Mouse (Mus musculus) liver, embryonic 14.5 days (tissue): Measurements from ENCODE around the gene Trub1. TPM values are rescaled to one million over a fixed set of nuclear protein-coding genes. Genes with fewer than 3 reads are reported as not detected.

ENCODE experiments used
- ATAC-seq: fragments of 200-750 bp; cut with Nextera tagmentation; 2 replicates; pipeline ENCODE4 v1.8.0; 2017; ENCODE audit warnings: moderate number of reproducible peaks, mild to moderate bottlenecking, moderate library complexity; ENCODE audit not compliant: insufficient read depth
- DNase-seq, 3 experiments: peaks; one replicate each; pipeline ENCODE4 v3.0.0-alpha.2; 2012 to 2013; ENCODE audit warnings: low read depth in 3 of 3, low spot score in 3 of 3
- H3K27ac ChIP-seq: fragments of 300-500 bp; sonication (generic); 2 replicates; pipeline ENCODE4 v1.5.1; 2014; ENCODE audit warnings: moderate library complexity, mild to moderate bottlenecking, control low read depth, inconsistent platforms
- H3K27me3 ChIP-seq: fragments of 300-500 bp; sonication (generic); 2 replicates; pipeline ENCODE4 v1.6.1; 2014; ENCODE audit warnings: mild to moderate bottlenecking, low read length, moderate library complexity; ENCODE audit not compliant: control insufficient read depth, insufficient read depth
- H3K36me3 ChIP-seq: fragments of 300-500 bp; sonication (generic); replicated peaks from 2 replicates; pipeline ENCODE4 v1.6.1; 2014; ENCODE audit warnings: low read depth; ENCODE audit not compliant: control insufficient read depth, insufficient read depth
- H3K4me1 ChIP-seq, 2 experiments: fragments of 200-500 bp in 1 of 2; fragments of 300-500 bp in 1 of 2; sonication (generic) in 1 of 2; replicated peaks; 2 replicates each; pipeline ENCODE4 v1.6.1; 2012 to 2014; ENCODE audit warnings: antibody characterized with exemption in 1 of 2, inconsistent platforms in 1 of 2, low read length in 1 of 2; ENCODE audit not compliant: control insufficient read depth in 2 of 2, insufficient read depth in 2 of 2
- H3K4me2 ChIP-seq: fragments of 300-500 bp; sonication (generic); 2 replicates; pipeline ENCODE4 v1.6.1; 2014; ENCODE audit warnings: low read depth, mild to moderate bottlenecking, control low read depth, moderate library complexity
- H3K4me3 ChIP-seq, 2 experiments: fragments of 200-500 bp in 1 of 2; fragments of 300-500 bp in 1 of 2; sonication (generic) in 1 of 2; 2 replicates each; pipeline ENCODE4 v1.5.1; 2012 to 2014; ENCODE audit warnings: low read depth in 2 of 2, low read length in 2 of 2, mild to moderate bottlenecking in 2 of 2, control low read depth in 1 of 2, inconsistent platforms in 1 of 2, moderate library complexity in 1 of 2; ENCODE audit not compliant: insufficient read depth in 1 of 2
- H3K9ac ChIP-seq: fragments of 300-500 bp; sonication (generic); replicated peaks from 2 replicates; pipeline ENCODE4 v1.6.1; 2014; ENCODE audit warnings: mild to moderate bottlenecking, control low read depth, moderate library complexity
- H3K9me3 ChIP-seq: fragments of 300-500 bp; sonication (generic); 2 replicates; pipeline ENCODE4 v1.6.1; 2016; ENCODE audit warnings: low read length, mixed read lengths; ENCODE audit not compliant: control insufficient read depth
- CTCF ChIP-seq: IDR thresholded peaks from 2 replicates; pipeline ENCODE4 v1.5.1; 2016; ENCODE audit warnings: antibody characterized with exemption, low read depth, control low read depth
- EP300 ChIP-seq: IDR thresholded peaks from 2 replicates; pipeline ENCODE4 v1.6.1; 2016; ENCODE audit warnings: antibody characterized with exemption, low read depth
- WGBS: fragments of 180-500 bp; shearing (Covaris S2); extraction: QIAGEN DNeasy Blood & Tissue Kit; methylation state at CpG from one replicate; pipeline ENCODE4 v1.1.7; 2014; ENCODE audit not compliant: insufficient replicate concordance; 5-methylcytosine and 5-hydroxymethylcytosine counted together
- polyA plus RNA-seq, 2 experiments: library from polyadenylated mRNA; depleted of rRNA in 1 of 2; stranded (reverse) in 1 of 2; unstranded in 1 of 2; fragments of >200 nt; fragmentation: Nextera tagmentation in 1 of 2; extraction: Ambion mirVana in 1 of 2; gene quantifications; 2 replicates each; pipeline versions ENCODE4 v1.2.1 to v1.2.3; 2012 to 2014

Trub1 gene
- polyA plus RNA-seq (2012; rRNA removed), result 4.2 and 6.7 TPM in 2 replicates
- 7.8 and 8.1 TPM in 2 replicates for polyA plus RNA-seq (2014; fragmentation: Nextera tagmentation; extraction: Ambion mirVana)

DNA sequence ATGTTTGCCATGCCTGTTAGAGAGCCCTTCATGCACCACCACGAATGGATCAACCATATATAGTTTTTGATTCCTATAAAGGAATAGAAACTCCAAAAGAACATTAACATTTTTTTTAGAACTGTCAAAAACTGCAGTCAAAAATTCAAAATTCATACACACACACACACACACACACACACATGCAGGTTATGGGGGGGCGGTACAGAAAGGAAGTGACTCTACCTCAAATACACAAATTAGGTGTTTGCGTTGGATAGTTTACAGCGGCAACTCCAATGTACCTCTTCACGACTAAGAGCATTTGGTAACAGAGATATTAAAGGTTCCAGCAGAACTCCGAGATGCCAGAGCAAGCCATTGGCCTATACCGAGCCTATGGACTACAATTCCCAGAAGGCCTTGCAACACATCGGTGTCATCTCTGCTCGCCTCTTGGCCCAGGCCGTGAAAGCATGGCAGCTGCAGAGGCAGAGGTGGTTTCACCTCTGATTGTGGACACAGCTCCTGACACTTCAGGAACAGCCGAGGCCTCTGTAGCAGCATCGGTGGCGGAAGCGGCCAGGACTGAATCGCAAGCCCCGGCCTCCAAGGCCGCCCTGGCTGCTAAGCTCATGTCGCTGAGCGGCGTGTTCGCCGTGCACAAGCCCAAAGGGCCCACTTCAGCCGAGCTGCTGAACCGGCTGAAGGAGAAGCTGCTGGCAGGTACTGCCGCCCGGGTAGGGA, at the start of gene Trub1:
Gene Trub1 (plus strand): TSS at position 421 of the 726 bp plus-strand sequence.
- TF ChIP-seq EP300, result no peak
- no peak for TF ChIP-seq CTCF
- Histone ChIP-seq H3K4me3 (peak within 1 kb of the TSS; percentile 66 to 99), H3K27ac (no peak within 1 kb of the TSS), H3K4me1 (peaks cover 0 to 6% of the 10 kb centered on the region in 2 experiments; a peak in 1 of 4 replicates), H3K9ac (peak within 1 kb of the TSS; percentile 47), H3K4me2 (peak within 1 kb of the TSS; percentile 75), H3K36me3 (no peaks in the 10 kb centered on the region), H3K9me3 (no peaks in the 10 kb centered on the region), H3K27me3 (no peaks in the 10 kb centered on the region)
- ATAC-seq (peak; percentile 95), DNase-seq (peak; percentile 62 to 63 (median 62))
- WGBS, result 4% methylated on average over 26 of the region's 26 CpGs

DNA sequence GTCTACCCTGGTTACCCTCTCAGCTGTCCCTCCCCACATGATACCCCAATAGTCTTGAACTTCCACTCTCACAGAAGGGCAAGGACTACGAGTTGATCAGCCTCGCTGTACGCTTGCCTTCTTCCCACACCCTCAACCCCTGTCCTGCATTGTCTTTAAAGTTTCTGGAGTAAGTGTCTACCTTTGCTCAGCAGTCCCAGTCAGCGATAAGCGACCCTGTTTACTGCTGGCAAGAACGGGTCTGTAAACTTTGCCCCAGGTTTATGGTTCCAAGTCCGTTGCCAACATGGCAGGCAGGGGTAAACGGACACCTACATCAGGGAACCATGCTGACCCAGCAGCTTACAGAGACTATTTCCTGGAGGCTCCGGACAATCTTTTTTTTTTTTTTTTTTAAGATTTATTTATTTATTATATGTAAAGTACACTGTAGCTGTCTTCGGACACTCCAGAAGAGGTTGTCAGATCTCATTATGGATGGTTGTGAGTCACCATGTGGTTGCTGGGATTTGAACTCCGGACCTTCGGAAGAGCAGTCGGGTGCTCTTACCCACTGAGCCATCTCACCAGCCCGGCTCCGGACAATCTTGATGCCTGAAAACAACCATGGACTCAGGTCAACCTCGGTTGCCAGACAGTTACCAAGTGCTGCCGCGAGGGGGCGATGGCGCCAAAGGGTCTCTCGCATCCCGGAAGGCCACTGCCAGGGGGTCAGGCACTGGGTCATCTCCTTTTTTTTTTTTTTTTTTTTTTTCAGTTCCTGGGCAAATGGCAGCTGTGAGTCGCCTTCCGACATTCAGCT, 48.8 kb upstream of the Trub1 start:
- 13% methylated on average over 24 of the region's 24 CpGs for WGBS
- H3K36me3 ChIP-seq, result no peaks in the 10 kb centered on the region
- ATAC-seq (peak; percentile 68), DNase-seq (peak in 1 of 3 experiments; percentile 50)
- no peak overlapping the region for H3K27ac ChIP-seq
- H3K4me1 ChIP-seq, result peaks cover 0 to 10% of the 10 kb centered on the region in 2 experiments; a peak in 2 of 4 replicates
- no peak overlapping the region for H3K9ac ChIP-seq
- TF ChIP-seq EP300, result no peak
- TF ChIP-seq CTCF, result peak; percentile 88
- no peaks in the 10 kb centered on the region for H3K9me3 ChIP-seq
- no peaks in the 10 kb centered on the region for H3K27me3 ChIP-seq
- peak overlapping the region in 1 of 2 experiments; percentile 39; a peak in 1 of 4 replicates for H3K4me3 ChIP-seq
- H3K4me2 ChIP-seq, result peak overlapping the region; percentile 43

DNA sequence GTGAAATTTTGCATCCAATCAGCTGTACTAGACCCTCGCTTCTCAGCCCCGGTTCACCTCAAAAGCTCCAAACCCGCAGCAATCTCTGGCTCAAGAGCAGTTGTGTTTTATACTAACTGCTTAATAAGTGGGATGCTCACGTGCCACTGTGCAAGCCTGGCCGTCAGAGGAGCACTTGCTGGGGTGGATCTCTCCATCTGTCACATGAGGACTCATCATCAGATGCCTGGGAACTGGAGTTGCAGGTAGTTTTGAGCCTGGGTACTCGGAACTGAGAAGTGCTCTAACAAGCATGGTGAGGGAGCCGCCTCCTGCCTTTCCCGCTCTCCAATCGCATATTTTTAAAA, 48.2 kb upstream of the Trub1 start:
- H3K9ac ChIP-seq, result no peak overlapping the region
- no peak for ATAC-seq
- H3K4me3 ChIP-seq, result peak overlapping the region in 1 of 2 experiments; percentile 39; a peak in 1 of 4 replicates
- DNase-seq, result no peak
- WGBS, result 14% methylated on average over 9 of the region's 9 CpGs
- TF ChIP-seq EP300, result no peak
- TF ChIP-seq CTCF, result no peak
- H3K27me3 ChIP-seq, result no peaks in the 10 kb centered on the region
- no peaks in the 10 kb centered on the region for H3K36me3 ChIP-seq
- peak overlapping the region; percentile 43 for H3K4me2 ChIP-seq
- H3K9me3 ChIP-seq, result no peaks in the 10 kb centered on the region
- H3K4me1 ChIP-seq, result peaks cover 0 to 11% of the 10 kb centered on the region in 2 experiments; a peak in 2 of 4 replicates
- H3K27ac ChIP-seq, result no peak overlapping the region

DNA sequence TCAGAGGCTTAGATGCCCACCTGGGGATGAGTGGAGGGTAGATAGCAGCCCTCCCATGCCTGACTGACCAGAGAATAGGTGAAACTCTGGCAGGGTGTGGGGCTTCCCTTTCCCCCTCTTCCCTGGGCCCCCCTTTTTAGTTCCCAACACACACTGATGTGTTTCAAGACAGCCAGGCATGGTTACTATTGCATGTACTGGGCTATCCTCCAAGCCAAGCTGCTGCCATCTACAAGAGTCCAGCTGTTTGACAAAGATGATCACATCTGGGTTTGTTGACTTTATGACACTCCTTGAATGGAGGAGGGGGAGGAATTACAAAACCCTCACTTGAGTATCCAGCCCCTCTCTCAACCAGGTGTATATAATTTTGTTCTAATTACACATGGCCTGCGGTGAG, 44.8 kb upstream of the Trub1 start:
- Histone ChIP-seq H3K36me3 (no peaks in the 10 kb centered on the region), H3K27ac (no peak overlapping the region), H3K9ac (no peak overlapping the region), H3K9me3 (no peaks in the 10 kb centered on the region), H3K27me3 (no peaks in the 10 kb centered on the region), H3K4me1 (peaks cover 0 to 16% of the 10 kb centered on the region in 2 experiments; a peak in 2 of 4 replicates), H3K4me2 (no peak overlapping the region), H3K4me3 (no peak overlapping the region)
- no peak for TF ChIP-seq EP300
- TF ChIP-seq CTCF, result no peak
- WGBS, result 87% methylated on average over 1 of the region's 1 CpGs
- DNase-seq (no peak), ATAC-seq (no peak)
